Mouse (Mus musculus): ENCODE results near the gene Hepacam.

- no peak for TF ChIP-seq TAL1 (IDR thresholded peaks at IDR 0.05; ENCODE audit: low read length)
- no peak for TF ChIP-seq GATA1 (IDR thresholded peaks at IDR 0.05; ENCODE audit: low read length)
Observed at GRCm38 (mm10) chr9:37414666-37415065, 47.5 kb downstream of the Hepacam start.

Data from erythroblast, embryonic 14.5 days (primary cell).